21 mouse cellular contexts compared by ENCODE assay signal in genomic region chr6:34987085-34987645, GRCm38 (mm10). TPM values are rescaled to one million over a fixed set of nuclear protein-coding genes. Genes with fewer than 3 reads are reported as not detected.
DNase-seq lines count a peak whose midpoint lies in the region; ATAC-seq lines count a peak whose summit lies in the region.
"Had no signal": no experiment of that assay in that cellular context is flagged by ENCODE, and none has a peak within 500 bp of the region (broad histone marks: within the 10 kb centered on the region; RNA-seq: fewer than 3 reads in every experiment).

No protein-coding gene starts in this region.

- H3K9ac ChIP-seq in heart, embryonic 15.5 days, result no peak overlapping the region
- H3K9ac ChIP-seq: embryonic facial prominence, embryonic 15.5 days; hindbrain, embryonic 12.5 days; limb, embryonic 12.5 days; liver, embryonic 14.5 days; midbrain, embryonic 12.5 days; neural tube, embryonic 13.5 days had no signal

- H3K36me3 ChIP-seq in heart, embryonic 15.5 days, result no peaks in the 10 kb centered on the region
- H3K36me3 ChIP-seq: embryonic facial prominence, embryonic 15.5 days; forebrain, embryonic 10.5 days; heart, embryonic 13.5 days; hindbrain, embryonic 12.5 days; limb, embryonic 12.5 days; midbrain, embryonic 12.5 days; neural tube, embryonic 13.5 days had no signal

- no peaks in the 10 kb centered on the region; the same call in 1 of the 2 replicates for H3K27me3 ChIP-seq in heart, embryonic 15.5 days
- H3K27me3 ChIP-seq: embryonic facial prominence, embryonic 15.5 days; hindbrain, embryonic 12.5 days; limb, embryonic 12.5 days; midbrain, embryonic 12.5 days; neural tube, embryonic 13.5 days had no signal

- H3K27ac ChIP-seq in heart, embryonic 15.5 days, result no peak overlapping the region
- H3K27ac ChIP-seq: embryonic facial prominence, embryonic 15.5 days; gastrocnemius, adult 2 months; heart, embryonic 13.5 days; hindbrain, embryonic 12.5 days; limb, embryonic 12.5 days; liver, embryonic 14.5 days; macrophage; midbrain, embryonic 12.5 days; neural tube, embryonic 13.5 days had no signal

- ATAC-seq in heart, embryonic 15.5 days (replicated peaks; ENCODE audit: insufficient number of reproducible peaks, insufficient read depth, low FRiP score, low read depth), result no peak
- peak; percentile 54; the same call in 1 of the 2 replicates for ATAC-seq in megakaryocyte, adult 5-6 weeks (ENCODE audit: poor library complexity, severe bottlenecking)

- 63% methylated on average over 12 of the region's 12 CpGs for WGBS in heart, embryonic 15.5 days

- peaks cover 15% of the 10 kb centered on the region for H3K4me1 ChIP-seq in heart, embryonic 15.5 days (replicated peaks)

- no peak overlapping the region for H3K4me3 ChIP-seq in heart, embryonic 15.5 days
- H3K4me3 ChIP-seq: embryonic facial prominence, embryonic 15.5 days; gastrocnemius, adult 2 months; hindbrain, embryonic 12.5 days; limb, embryonic 12.5 days; midbrain, embryonic 12.5 days; neural tube, embryonic 13.5 days had no signal

- DNase-seq in heart, adult 9 months (ENCODE audit: low spot score in 2 of 2), result no peak
- DNase-seq in testis, postnatal 10 days (ENCODE audit: low spot score), result peak; percentile 13
- DNase-seq in testis, postnatal 14 days (ENCODE audit: low spot score), result no peak
- no peak for DNase-seq in cerebellum, adult 9-10 months
- DNase-seq in adrenal gland, postnatal 4 days (ENCODE audit: low spot score in 2 of 2), result no peak
- DNase-seq in adrenal gland, postnatal 10 days, result no peak
- DNase-seq: adrenal gland, adult 8-10 months; cerebellum, postnatal 25 days; gastrocnemius, adult 2 months; right cerebral cortex, adult 18-20 months had no signal

- H3K4me2 ChIP-seq in heart, embryonic 15.5 days, result peak overlapping the region; percentile 40; the same call in 1 of the 2 replicates

- H3K9me3 ChIP-seq in heart, embryonic 15.5 days (replicated peaks), result no peaks in the 10 kb centered on the region
- H3K9me3 ChIP-seq: embryonic facial prominence, embryonic 15.5 days; forebrain, embryonic 10.5 days; heart, embryonic 13.5 days; hindbrain, embryonic 12.5 days; limb, embryonic 12.5 days; midbrain, embryonic 12.5 days; neural tube, embryonic 13.5 days had no signal

RNA-seq across cellular contexts. Expression of gene Slc23a4, which starts 1.0 kb away (rescaled TPM):
- 0.25 and 1.1 TPM in 2 replicates for polyA plus RNA-seq in heart, embryonic 15.5 days (2015; fragmentation: Nextera tagmentation; extraction: Ambion mirVana)
- total RNA-seq in megakaryocyte, adult 5-6 weeks (2015), result 0.36 TPM in 1 of 2 replicates, not detected in the other
- total RNA-seq in megakaryocyte, adult 5-6 weeks (2017), result 0.11 and 0.73 TPM in 2 replicates
- total RNA-seq in adrenal gland, postnatal 4 days (2021), result under 1 TPM; 0.48 to 0.92 TPM
- total RNA-seq in adrenal gland, postnatal 10 days (2021), result under 1 TPM; 0.12 to 0.30 TPM
- total RNA-seq: gastrocnemius, adult 2 months had no signal
